Mouse (Mus musculus): Measurements from ENCODE around the gene Lpin2.

DNA sequence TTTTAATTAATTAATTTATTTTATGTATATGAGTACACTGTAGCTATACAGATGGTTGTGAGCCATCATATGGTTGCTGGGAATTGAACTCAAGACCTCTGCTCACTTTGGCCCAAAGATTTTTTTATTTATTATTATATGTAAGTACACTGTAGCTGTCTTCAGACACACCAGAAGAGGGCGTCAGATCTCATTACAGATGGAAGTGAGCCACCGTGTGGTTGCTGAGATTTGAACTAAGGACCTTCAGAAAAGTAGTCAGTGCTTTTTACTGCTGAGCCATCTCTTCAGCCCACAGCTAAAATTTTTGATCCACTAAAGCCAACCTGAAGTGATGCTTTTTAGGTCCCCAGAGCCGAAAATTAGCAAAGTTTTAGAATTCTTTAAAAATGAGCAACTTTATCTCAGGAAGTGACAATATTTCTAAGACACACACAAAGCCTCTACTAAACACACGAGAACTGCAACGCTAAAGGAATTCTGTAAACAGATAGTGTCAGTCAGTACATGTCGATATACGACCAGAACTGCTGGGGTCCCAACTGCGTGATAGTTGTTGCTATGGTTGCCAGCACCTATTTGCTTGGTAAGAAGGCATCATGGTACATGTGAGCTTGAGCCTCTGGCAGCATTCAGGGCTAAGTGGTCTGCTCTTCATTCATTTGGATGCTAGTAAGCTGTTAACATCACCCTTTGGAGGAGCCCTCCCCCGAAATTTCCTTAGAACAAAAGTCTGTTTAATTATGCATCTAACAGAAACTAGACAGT, 45.0 kb downstream of the Lpin2 start:
- TF ChIP-seq CTCF (IDR thresholded peaks at IDR 0.05): no peak
- no peak for TF ChIP-seq EP300 (IDR thresholded peaks at IDR 0.05)

All from lung, postnatal 0 days (tissue).